ENCODE assay signal across 27 mouse cellular contexts in genomic region chr10:68236956-68237455, GRCm38 (mm10). TPM values are rescaled to one million over a fixed set of nuclear protein-coding genes. Genes with fewer than 3 reads are reported as not detected.
A peak's percentile ranks its signal among the peaks of the same experiment; 100 is the strongest.
DNase-seq lines count a peak whose midpoint lies in the region; ATAC-seq and TF ChIP-seq lines count a peak whose summit lies in the region.
"Had no signal": no experiment of that assay in that cellular context is flagged by ENCODE, and none has a peak within 500 bp of the region (broad histone marks: within the 10 kb centered on the region; RNA-seq: fewer than 3 reads in every experiment).

No protein-coding gene starts in this region.

- TF ChIP-seq CTCF in lung, adult 2 months (IDR thresholded peaks at IDR 0.05; ENCODE audit: insufficient read depth, low read length) = no peak
- no peak for TF ChIP-seq CTCF in stomach, postnatal 0 days (IDR thresholded peaks at IDR 0.05; ENCODE audit: low read depth)
- TF ChIP-seq CTCF in midbrain, postnatal 0 days (IDR thresholded peaks at IDR 0.05) = no peak

- H3K9ac ChIP-seq in kidney, embryonic 15.5 days = no peak overlapping the region
- H3K9ac ChIP-seq in lung, embryonic 16.5 days (ENCODE audit: low read length) = no peak overlapping the region
- no peak overlapping the region for H3K9ac ChIP-seq in intestine, embryonic 16.5 days (ENCODE audit: low read depth, low read length)
- peak overlapping the region; percentile 18; the same call in 1 of the 2 replicates for H3K9ac ChIP-seq in stomach, postnatal 0 days (ENCODE audit: low read length)
- no peak overlapping the region for H3K9ac ChIP-seq in midbrain, postnatal 0 days (replicated peaks; ENCODE audit: low read length, poor library complexity, severe bottlenecking)
- no peak overlapping the region for H3K9ac ChIP-seq in midbrain, embryonic 11.5 days (ENCODE audit: low read length)
- H3K9ac ChIP-seq: hindbrain, embryonic 15.5 days; liver, embryonic 15.5 days; midbrain, embryonic 13.5 days had no signal

- WGBS in kidney, embryonic 15.5 days = 75% methylated on average over 14 of the region's 14 CpGs
- WGBS in lung, embryonic 16.5 days = 74% methylated on average over 14 of the region's 14 CpGs
- 78% methylated on average over 14 of the region's 14 CpGs for WGBS in lung, adult 2 months
- 77% methylated on average over 14 of the region's 14 CpGs for WGBS in intestine, embryonic 16.5 days
- WGBS in stomach, postnatal 0 days = 52% methylated on average over 14 of the region's 14 CpGs
- 87% methylated on average over 14 of the region's 14 CpGs for WGBS in midbrain, postnatal 0 days
- 93% methylated on average over 14 of the region's 14 CpGs for WGBS in midbrain, embryonic 11.5 days

- H3K27me3 ChIP-seq in kidney, embryonic 15.5 days = no peaks in the 10 kb centered on the region
- H3K27me3 ChIP-seq in lung, embryonic 16.5 days (ENCODE audit: control insufficient read depth, insufficient read depth, low read depth, low read length) = no peaks in the 10 kb centered on the region
- H3K27me3 ChIP-seq in intestine, embryonic 16.5 days (replicated peaks; ENCODE audit: control insufficient read depth, insufficient read depth, low read length) = no peaks in the 10 kb centered on the region
- no peaks in the 10 kb centered on the region for H3K27me3 ChIP-seq in stomach, postnatal 0 days (ENCODE audit: control insufficient read depth, insufficient read depth, low read length)
- no peaks in the 10 kb centered on the region for H3K27me3 ChIP-seq in midbrain, postnatal 0 days (ENCODE audit: insufficient read depth, low read length)
- H3K27me3 ChIP-seq in midbrain, embryonic 11.5 days (ENCODE audit: control insufficient read depth, insufficient read depth, low read length) = no peaks in the 10 kb centered on the region
- H3K27me3 ChIP-seq: hindbrain, embryonic 15.5 days; liver, embryonic 15.5 days; megakaryocyte, embryonic 14.5 days; midbrain, embryonic 13.5 days had no signal

- TF ChIP-seq POLR2A in lung, adult 2 months (IDR thresholded peaks at IDR 0.05; ENCODE audit: borderline replicate concordance, extremely low read depth, low read depth, low read length) = no peak

- peaks cover 31% of the 10 kb centered on the region for H3K4me1 ChIP-seq in kidney, embryonic 15.5 days
- H3K4me1 ChIP-seq in lung, embryonic 16.5 days (replicated peaks; ENCODE audit: control insufficient read depth, insufficient read depth, low read length) = peaks cover 35% of the 10 kb centered on the region
- H3K4me1 ChIP-seq in lung, adult 2 months (ENCODE audit: control insufficient read depth, insufficient read depth, low read length) = peaks cover 11% of the 10 kb centered on the region
- peaks cover 18% of the 10 kb centered on the region for H3K4me1 ChIP-seq in intestine, embryonic 16.5 days (ENCODE audit: control insufficient read depth, insufficient read depth, low read length)
- H3K4me1 ChIP-seq in stomach, postnatal 0 days (replicated peaks; ENCODE audit: control insufficient read depth, insufficient read depth) = peaks cover 8% of the 10 kb centered on the region; the same call in 1 of the 2 replicates
- no peaks in the 10 kb centered on the region for H3K4me1 ChIP-seq in midbrain, postnatal 0 days (ENCODE audit: insufficient read depth, low read length)
- no peaks in the 10 kb centered on the region for H3K4me1 ChIP-seq in midbrain, embryonic 11.5 days (ENCODE audit: control insufficient read depth, insufficient read depth, low read length)

- H3K36me3 ChIP-seq in kidney, embryonic 15.5 days = peaks cover 47% of the 10 kb centered on the region
- peaks cover 16% of the 10 kb centered on the region for H3K36me3 ChIP-seq in lung, embryonic 16.5 days (ENCODE audit: control insufficient read depth, insufficient read depth, low read length)
- peaks cover 3% of the 10 kb centered on the region; the same call in 1 of the 2 replicates for H3K36me3 ChIP-seq in intestine, embryonic 16.5 days (ENCODE audit: control insufficient read depth, insufficient read depth, low read length)
- H3K36me3 ChIP-seq in stomach, postnatal 0 days (ENCODE audit: control insufficient read depth, insufficient read depth, low read length) = peaks cover 6% of the 10 kb centered on the region; the same call in 1 of the 2 replicates
- no peaks in the 10 kb centered on the region for H3K36me3 ChIP-seq in midbrain, postnatal 0 days (ENCODE audit: insufficient read depth, low read length)
- H3K36me3 ChIP-seq in midbrain, embryonic 11.5 days (ENCODE audit: control insufficient read depth, insufficient read depth, low read length) = no peaks in the 10 kb centered on the region
- H3K36me3 ChIP-seq: liver, embryonic 15.5 days had no signal

- no peak overlapping the region for H3K4me2 ChIP-seq in kidney, embryonic 15.5 days
- no peak overlapping the region for H3K4me2 ChIP-seq in lung, embryonic 16.5 days (ENCODE audit: low read depth, low read length)
- no peak overlapping the region for H3K4me2 ChIP-seq in intestine, embryonic 16.5 days (ENCODE audit: low read depth, low read length)
- H3K4me2 ChIP-seq in stomach, postnatal 0 days (replicated peaks; ENCODE audit: low read depth) = 0 out of 2 replicates have a peak overlapping the region, but pooled peaks have one; percentile 12
- no peak overlapping the region for H3K4me2 ChIP-seq in midbrain, postnatal 0 days (ENCODE audit: low read depth, low read length, poor library complexity, severe bottlenecking)
- no peak overlapping the region for H3K4me2 ChIP-seq in midbrain, embryonic 11.5 days
- H3K4me2 ChIP-seq: hindbrain, embryonic 15.5 days; liver, embryonic 15.5 days; midbrain, embryonic 13.5 days had no signal

- ATAC-seq in kidney, embryonic 15.5 days (replicated peaks; ENCODE audit: low FRiP score) = no peak
- ATAC-seq in lung, embryonic 16.5 days (ENCODE audit: low read depth) = no peak
- ATAC-seq in intestine, embryonic 16.5 days = peak; percentile 32; the same call in 1 of the 2 replicates
- ATAC-seq in stomach, postnatal 0 days (ENCODE audit: low FRiP score, low TSS enrichment) = peak; percentile 73; the same call in 1 of the 2 replicates
- no peak for ATAC-seq in midbrain, postnatal 0 days (ENCODE audit: low FRiP score)
- no peak for ATAC-seq in midbrain, embryonic 11.5 days (ENCODE audit: low FRiP score)
- ATAC-seq: activated CD4-positive, CD25-positive, alpha-beta regulatory T cell, adult 4 months; forebrain, embryonic 14.5 days; midbrain, embryonic 13.5 days had no signal

- TF ChIP-seq EP300 in stomach, postnatal 0 days (optimal IDR thresholded peaks at IDR 0.05) = no peak

- H3K9me3 ChIP-seq in kidney, embryonic 15.5 days (replicated peaks) = no peaks in the 10 kb centered on the region
- no peaks in the 10 kb centered on the region for H3K9me3 ChIP-seq in lung, embryonic 16.5 days (ENCODE audit: control insufficient read depth, low read length)
- no peaks in the 10 kb centered on the region for H3K9me3 ChIP-seq in intestine, embryonic 16.5 days (ENCODE audit: control insufficient read depth, low read length)
- no peaks in the 10 kb centered on the region for H3K9me3 ChIP-seq in stomach, postnatal 0 days (ENCODE audit: control insufficient read depth, low read length)
- H3K9me3 ChIP-seq in midbrain, postnatal 0 days (ENCODE audit: low read length) = no peaks in the 10 kb centered on the region
- no peaks in the 10 kb centered on the region for H3K9me3 ChIP-seq in midbrain, embryonic 11.5 days (ENCODE audit: control insufficient read depth, low read length)
- H3K9me3 ChIP-seq: hindbrain, embryonic 10.5 days; hindbrain, embryonic 15.5 days; liver, embryonic 15.5 days; megakaryocyte, embryonic 14.5 days; midbrain, embryonic 13.5 days had no signal

- H3K4me3 ChIP-seq in kidney, embryonic 15.5 days (replicated peaks) = no peak overlapping the region
- H3K4me3 ChIP-seq in lung, embryonic 16.5 days (ENCODE audit: low read length) = no peak overlapping the region
- no peak overlapping the region for H3K4me3 ChIP-seq in lung, adult 2 months (replicated peaks; ENCODE audit: extremely low read depth, low read depth, low read length)
- H3K4me3 ChIP-seq in intestine, embryonic 16.5 days (ENCODE audit: low read length) = no peak overlapping the region
- H3K4me3 ChIP-seq in stomach, postnatal 0 days (ENCODE audit: low read depth, low read length) = no peak overlapping the region
- H3K4me3 ChIP-seq in midbrain, postnatal 0 days (ENCODE audit: low read depth, low read length) = no peak overlapping the region
- H3K4me3 ChIP-seq in midbrain, embryonic 11.5 days (ENCODE audit: low read depth, low read length) = no peak overlapping the region
- H3K4me3 ChIP-seq: hindbrain, embryonic 10.5 days; hindbrain, embryonic 15.5 days; liver, embryonic 15.5 days; megakaryocyte, embryonic 14.5 days; midbrain, embryonic 13.5 days had no signal

- no peak for DNase-seq in kidney, postnatal 4 days
- no peak for DNase-seq in lung, adult 2 months
- peak; percentile 37 for DNase-seq in stomach, postnatal 0 days (ENCODE audit: low spot score)
- no peak for DNase-seq in midbrain, postnatal 0 days (ENCODE audit: low spot score)
- no peak for DNase-seq in midbrain, embryonic 11.5 days (ENCODE audit: low spot score, missing footprints)
- DNase-seq: adrenal gland, adult 2 months; adrenal gland, postnatal 36 days; cerebellum, adult 2 months; cerebellum, postnatal 14 days; gastrocnemius, postnatal 14 days; heart, postnatal 14 days; layer of hippocampus, adult 9-11 months; lung, postnatal 4 days; retina, postnatal 1 day; spleen, adult 18-20 months; thymus, postnatal 14 days had no signal

- H3K27ac ChIP-seq in kidney, embryonic 15.5 days = peak overlapping the region; percentile 52
- peak overlapping the region; percentile 50; the same call in 1 of the 2 replicates for H3K27ac ChIP-seq in lung, embryonic 16.5 days (ENCODE audit: low read length)
- H3K27ac ChIP-seq in intestine, embryonic 16.5 days (ENCODE audit: low read length) = peak overlapping the region; percentile 48; the same call in 1 of the 2 replicates
- H3K27ac ChIP-seq in stomach, postnatal 0 days (replicated peaks) = peak overlapping the region; percentile 69
- no peak overlapping the region for H3K27ac ChIP-seq in midbrain, postnatal 0 days (ENCODE audit: low read depth, low read length)
- H3K27ac ChIP-seq in midbrain, embryonic 11.5 days (ENCODE audit: low read depth, low read length) = no peak overlapping the region
- H3K27ac ChIP-seq: hindbrain, embryonic 10.5 days; hindbrain, embryonic 15.5 days; kidney, postnatal 0 days; liver, embryonic 15.5 days; midbrain, embryonic 13.5 days had no signal

RNA-seq across cellular contexts. Expression of gene Arid5b, which starts 41.5 kb away (rescaled TPM):
- 35.8 and 38.6 TPM in 2 replicates for polyA plus RNA-seq in kidney, embryonic 15.5 days (2015; fragmentation: Nextera tagmentation; extraction: Ambion mirVana)
- 41.8 and 42.7 TPM in 2 replicates for polyA plus RNA-seq in lung, embryonic 16.5 days (2015; fragmentation: Nextera tagmentation; extraction: Ambion mirVana)
- 17.7 and 20.1 TPM in 2 replicates for polyA plus RNA-seq in lung, adult 2 months (2012; rRNA removed)
- polyA plus RNA-seq in intestine, embryonic 16.5 days (2015; fragmentation: Nextera tagmentation; extraction: Ambion mirVana) = 22.6 and 27.0 TPM in 2 replicates
- 17.9 and 18.3 TPM in 2 replicates for polyA plus RNA-seq in stomach, postnatal 0 days (2015; fragmentation: Nextera tagmentation; extraction: Ambion mirVana)
- 12.9 and 13.6 TPM in 2 replicates for total RNA-seq in midbrain, postnatal 0 days (2014; rRNA removed)
- 10.6 and 13.3 TPM in 2 replicates for polyA plus RNA-seq in midbrain, postnatal 0 days (2015; fragmentation: Nextera tagmentation; extraction: Ambion mirVana)
- 13.4 and 13.9 TPM in 2 replicates for polyA plus RNA-seq in midbrain, embryonic 11.5 days (2014; fragmentation: Nextera tagmentation; extraction: Ambion mirVana)

Comparison
In these comparisons a context has a peak if more than half of its experiments do, and no peak if none do; other contexts are left out.
1. ATAC-seq: peak in intestine, embryonic 16.5 days (single experiment) and stomach, postnatal 0 days (single experiment); none in kidney, embryonic 15.5 days (single experiment), lung, embryonic 16.5 days (single experiment), midbrain, postnatal 0 days (single experiment) and midbrain, embryonic 11.5 days (single experiment).
2. H3K27ac ChIP-seq: peak in kidney, embryonic 15.5 days (single experiment), lung, embryonic 16.5 days (single experiment), intestine, embryonic 16.5 days (single experiment) and stomach, postnatal 0 days (single experiment); none in midbrain, postnatal 0 days (single experiment) and midbrain, embryonic 11.5 days (single experiment).